Mouse (Mus musculus) cortical plate, adult 2 months (tissue): ENCODE data around the gene Camta1.

Experiments
- CTCF ChIP-seq: fragments of 200-500 bp; IDR thresholded peaks from 2 replicates; pipeline ENCODE4 v1.5.1; 2011; ENCODE audit warnings: mild to moderate bottlenecking, control low read depth, low read length; ENCODE audit not compliant: insufficient read depth; ENCODE audit errors: extremely low read depth
- POLR2A ChIP-seq: fragments of 200-500 bp; IDR thresholded peaks from 2 replicates; pipeline ENCODE4 v1.6.1; 2011; ENCODE audit warnings: mild to moderate bottlenecking, low read length, control low read depth; ENCODE audit not compliant: insufficient read depth; ENCODE audit errors: extremely low read depth

DNA sequence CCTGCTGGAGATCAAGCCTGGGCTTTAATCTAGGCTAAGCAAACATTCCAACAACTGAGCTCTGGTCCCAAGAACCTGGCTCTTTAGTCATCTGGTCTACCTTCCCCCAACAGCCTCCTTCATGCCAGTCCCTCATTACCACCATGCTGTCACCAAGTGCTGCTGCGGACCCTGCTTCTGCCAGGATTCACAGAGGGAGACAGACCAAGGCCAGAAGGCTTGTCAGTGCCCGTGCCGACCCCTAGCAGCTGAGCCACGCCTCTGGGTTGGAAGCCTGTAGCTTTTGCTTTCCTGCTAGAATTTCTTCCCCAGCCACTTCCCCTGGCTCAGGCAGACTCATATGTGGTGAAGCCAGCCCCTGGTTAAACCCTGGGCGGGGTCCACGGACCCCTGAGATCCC lies 533.6 kb downstream of the Camta1 start:
- TF ChIP-seq POLR2A (no peak), CTCF (no peak)
